Mouse (Mus musculus) hindbrain, embryonic 12.5 days (tissue): Measurements from ENCODE around the gene Pcbd2. TPM values are rescaled to one million over a fixed set of nuclear protein-coding genes. Genes with fewer than 3 reads are reported as not detected.

Experiments used
- ATAC-seq: fragments of 200-750 bp; cut with Nextera tagmentation; 2 replicates; pipeline ENCODE4 v1.8.0; 2017; ENCODE audit warnings: moderate TSS enrichment; ENCODE audit not compliant: low FRiP score
- H3K27ac ChIP-seq: fragments of 300-500 bp; sonication (generic); 2 replicates; pipeline ENCODE4 v1.5.1; 2016; ENCODE audit warnings: mild to moderate bottlenecking
- H3K27me3 ChIP-seq: fragments of 300-500 bp; sonication (generic); 2 replicates; pipeline ENCODE4 v1.6.1; 2016; ENCODE audit warnings: mild to moderate bottlenecking
- H3K36me3 ChIP-seq: fragments of 300-500 bp; sonication (generic); 2 replicates; pipeline ENCODE4 v1.6.1; 2016; ENCODE audit warnings: mild to moderate bottlenecking
- H3K4me1 ChIP-seq: fragments of 300-500 bp; sonication (generic); 2 replicates; pipeline ENCODE4 v1.6.1; 2016
- H3K4me2 ChIP-seq: fragments of 300-500 bp; sonication (generic); replicated peaks from 2 replicates; pipeline ENCODE4 v1.6.1; 2016; ENCODE audit warnings: mild to moderate bottlenecking
- H3K4me3 ChIP-seq: fragments of 300-500 bp; sonication (generic); 2 replicates; pipeline ENCODE4 v1.5.1; 2016; ENCODE audit warnings: mild to moderate bottlenecking
- H3K9ac ChIP-seq: fragments of 300-500 bp; sonication (generic); 2 replicates; pipeline ENCODE4 v1.6.1; 2016; ENCODE audit warnings: mild to moderate bottlenecking, moderate library complexity
- H3K9me3 ChIP-seq: fragments of 300-500 bp; sonication (generic); replicated peaks from 2 replicates; pipeline ENCODE4 v1.6.1; 2016; ENCODE audit warnings: mild to moderate bottlenecking
- WGBS: fragments of 180-500 bp; shearing (Covaris S2); methylation state at CpG from one replicate; pipeline ENCODE4 v1.1.7; 2016; 5-methylcytosine and 5-hydroxymethylcytosine counted together
- polyA plus RNA-seq: library from polyadenylated mRNA; unstranded; fragments of >200 nt; fragmentation: Nextera tagmentation; extraction: Ambion mirVana; gene quantifications from 2 replicates; pipeline ENCODE4 v1.2.1, GENCODE M21; 2016

Pcbd2 gene
- polyA plus RNA-seq, 1 experiment from 2014 or later, result 34.1 TPM

GRCm38 (mm10) chr13:55754380-55754779, 27.2 kb downstream of the Pcbd2 start:
- Histone ChIP-seq H3K27ac (no peak overlapping the region), H3K27me3 (no peaks in the 10 kb centered on the region; the same call in 1 of the 2 replicates), H3K4me2 (no peak overlapping the region), H3K9ac (no peak overlapping the region), H3K36me3 (no peaks in the 10 kb centered on the region), H3K9me3 (no peaks in the 10 kb centered on the region), H3K4me3 (no peak overlapping the region), H3K4me1 (peaks cover 14% of the 10 kb centered on the region; the same call in 1 of the 2 replicates)
- ATAC-seq, result no peak
- 73% methylated on average over 13 of the region's 13 CpGs for WGBS

GRCm38 (mm10) chr13:55756789-55757188, 29.6 kb downstream of the Pcbd2 start:
- WGBS, result 52% methylated on average over 8 of the region's 8 CpGs
- H3K27ac ChIP-seq, result no peak overlapping the region

GRCm38 (mm10) chr13:55757645-55758044, 30.5 kb downstream of the Pcbd2 start:
- 79% methylated on average over 6 of the region's 6 CpGs for WGBS
- H3K4me1 ChIP-seq, result peaks cover 15% of the 10 kb centered on the region; the same call in 1 of the 2 replicates
- H3K27me3 ChIP-seq, result no peaks in the 10 kb centered on the region; the same call in 1 of the 2 replicates
- no peak for ATAC-seq
- no peak overlapping the region for H3K4me2 ChIP-seq
- H3K4me3 ChIP-seq, result no peak overlapping the region
- no peaks in the 10 kb centered on the region for H3K36me3 ChIP-seq
- no peak overlapping the region for H3K9ac ChIP-seq
- H3K27ac ChIP-seq, result no peak overlapping the region
- H3K9me3 ChIP-seq, result no peaks in the 10 kb centered on the region

More at GRCm38 (mm10) chr13:55756789-55757188, 29.6 kb downstream of the Pcbd2 start:
- no peak overlapping the region for H3K4me2 ChIP-seq
- H3K4me1 ChIP-seq, result peaks cover 15% of the 10 kb centered on the region; the same call in 1 of the 2 replicates
- no peaks in the 10 kb centered on the region for H3K36me3 ChIP-seq
- no peaks in the 10 kb centered on the region for H3K9me3 ChIP-seq
- no peaks in the 10 kb centered on the region; the same call in 1 of the 2 replicates for H3K27me3 ChIP-seq
- H3K4me3 ChIP-seq, result no peak overlapping the region
- no peak overlapping the region for H3K9ac ChIP-seq
- no peak for ATAC-seq

GRCm38 (mm10) chr13:55760576-55760975, 33.4 kb downstream of the Pcbd2 start:
- Histone ChIP-seq H3K4me2 (no peak overlapping the region), H3K9ac (no peak overlapping the region), H3K4me3 (no peak overlapping the region), H3K27me3 (no peaks in the 10 kb centered on the region), H3K27ac (no peak overlapping the region), H3K36me3 (no peaks in the 10 kb centered on the region), H3K4me1 (peaks cover 15% of the 10 kb centered on the region; the same call in 1 of the 2 replicates), H3K9me3 (no peaks in the 10 kb centered on the region)
- no peak for ATAC-seq
- 47% methylated on average over 10 of the region's 10 CpGs for WGBS

- WGBS, result 83% methylated on average over 10 of the region's 10 CpGs
- H3K27ac ChIP-seq, result no peak overlapping the region
- no peak overlapping the region for H3K9ac ChIP-seq
- no peak overlapping the region for H3K4me3 ChIP-seq
- H3K27me3 ChIP-seq, result no peaks in the 10 kb centered on the region
- no peak overlapping the region for H3K4me2 ChIP-seq
- H3K9me3 ChIP-seq, result no peaks in the 10 kb centered on the region
- H3K4me1 ChIP-seq, result peaks cover 14% of the 10 kb centered on the region; the same call in 1 of the 2 replicates
- H3K36me3 ChIP-seq, result no peaks in the 10 kb centered on the region
- no peak for ATAC-seq
Observed at GRCm38 (mm10) chr13:55761486-55761885, 34.3 kb downstream of the Pcbd2 start.

GRCm38 (mm10) chr13:55774352-55774751, 47.2 kb downstream of the Pcbd2 start:
- 87% methylated on average over 7 of the region's 7 CpGs for WGBS
- Histone ChIP-seq H3K4me1 (no peaks in the 10 kb centered on the region; the same call in 1 of the 2 replicates), H3K27ac (no peak overlapping the region), H3K9me3 (no peaks in the 10 kb centered on the region), H3K9ac (no peak overlapping the region), H3K36me3 (no peaks in the 10 kb centered on the region), H3K4me3 (no peak overlapping the region), H3K27me3 (no peaks in the 10 kb centered on the region), H3K4me2 (no peak overlapping the region)
- no peak for ATAC-seq

- Histone ChIP-seq H3K4me3 (no peak overlapping the region), H3K27me3 (no peaks in the 10 kb centered on the region), H3K9ac (no peak overlapping the region), H3K4me2 (no peak overlapping the region), H3K9me3 (no peaks in the 10 kb centered on the region), H3K27ac (no peak overlapping the region), H3K36me3 (no peaks in the 10 kb centered on the region), H3K4me1 (no peaks in the 10 kb centered on the region; the same call in 1 of the 2 replicates)
- ATAC-seq, result no peak
- 69% methylated on average over 11 of the region's 11 CpGs for WGBS
Observed at GRCm38 (mm10) chr13:55775056-55775455, 47.9 kb downstream of the Pcbd2 start.

GRCm38 (mm10) chr13:55784268-55784667, 57.1 kb downstream of the Pcbd2 start, which contains the start of gene Catsper3:
TSS of gene Catsper3 (plus strand) at chr13:55784568.
- H3K4me1 ChIP-seq, result no peaks in the 10 kb centered on the region
- H3K9ac ChIP-seq, result no peak within 1 kb of the TSS
- H3K27ac ChIP-seq, result no peak within 1 kb of the TSS
- H3K9me3 ChIP-seq, result no peaks in the 10 kb centered on the region
- no peak for ATAC-seq
- no peaks in the 10 kb centered on the region for H3K36me3 ChIP-seq
- H3K4me3 ChIP-seq, result no peak within 1 kb of the TSS
- no peak within 1 kb of the TSS for H3K4me2 ChIP-seq
- WGBS, result 90% methylated on average over 3 of the region's 3 CpGs
- no peaks in the 10 kb centered on the region for H3K27me3 ChIP-seq

- Histone ChIP-seq H3K27me3 (no peaks in the 10 kb centered on the region), H3K4me3 (no peak overlapping the region), H3K9ac (no peak overlapping the region), H3K36me3 (no peaks in the 10 kb centered on the region), H3K27ac (no peak overlapping the region), H3K4me1 (no peaks in the 10 kb centered on the region), H3K9me3 (no peaks in the 10 kb centered on the region), H3K4me2 (no peak overlapping the region)
- no peak for ATAC-seq
- whole genome bisulfite sequencing, result 81% methylated on average over 11 of the region's 11 CpGs
Observed at GRCm38 (mm10) chr13:55786120-55786519, 59.0 kb downstream of the Pcbd2 start.

- Histone ChIP-seq H3K4me1 (no peaks in the 10 kb centered on the region), H3K27me3 (no peaks in the 10 kb centered on the region), H3K9me3 (no peaks in the 10 kb centered on the region), H3K4me3 (no peak overlapping the region), H3K27ac (no peak overlapping the region), H3K36me3 (no peaks in the 10 kb centered on the region), H3K4me2 (no peak overlapping the region), H3K9ac (no peak overlapping the region)
- 47% methylated on average over 2 of the region's 2 CpGs for WGBS
- no peak for ATAC-seq
Observed at GRCm38 (mm10) chr13:55801246-55801645, 74.1 kb downstream of the Pcbd2 start.

GRCm38 (mm10) chr13:55803973-55804372, 76.8 kb downstream of the Pcbd2 start:
- Histone ChIP-seq H3K27ac (no peak overlapping the region), H3K4me2 (no peak overlapping the region), H3K4me3 (no peak overlapping the region), H3K27me3 (no peaks in the 10 kb centered on the region; the same call in 1 of the 2 replicates), H3K9me3 (no peaks in the 10 kb centered on the region), H3K9ac (no peak overlapping the region), H3K4me1 (no peaks in the 10 kb centered on the region), H3K36me3 (no peaks in the 10 kb centered on the region)
- 94% methylated on average over 1 of the region's 1 CpGs for WGBS
- ATAC-seq, result no peak

GRCm38 (mm10) chr13:55809041-55809623, 82.0 kb downstream of the Pcbd2 start:
- Histone ChIP-seq H3K4me2 (no peak overlapping the region), H3K4me1 (no peaks in the 10 kb centered on the region), H3K9ac (no peak overlapping the region), H3K9me3 (no peaks in the 10 kb centered on the region), H3K36me3 (no peaks in the 10 kb centered on the region), H3K27me3 (peaks cover 6% of the 10 kb centered on the region), H3K4me3 (no peak overlapping the region), H3K27ac (no peak overlapping the region)
- ATAC-seq, result no peak
- 73% methylated on average over 7 of the region's 7 CpGs for WGBS

GRCm38 (mm10) chr13:55809707-55810106, 82.5 kb downstream of the Pcbd2 start:
- peaks cover 6% of the 10 kb centered on the region for H3K27me3 ChIP-seq
- WGBS, result 89% methylated on average over 10 of the region's 10 CpGs

More at GRCm38 (mm10) chr13:55809707-55810106, 82.5 kb downstream of the Pcbd2 start:
- ATAC-seq, result no peak
- Histone ChIP-seq H3K36me3 (no peaks in the 10 kb centered on the region), H3K4me3 (no peak overlapping the region), H3K9ac (no peak overlapping the region), H3K4me1 (no peaks in the 10 kb centered on the region), H3K4me2 (no peak overlapping the region), H3K9me3 (no peaks in the 10 kb centered on the region), H3K27ac (no peak overlapping the region)
